Mouse (Mus musculus): ENCODE measurements around the gene Wnk1.

The Wnk1 gene

GRCm38 (mm10) chr6:119903081-119903789, 135.2 kb downstream of the Wnk1 start:
- no peak for DNase-seq (ENCODE audit: low spot score)

- peak; percentile 84 for DNase-seq (ENCODE audit: low spot score)
Observed at GRCm38 (mm10) chr6:119902204-119903080, 136.0 kb downstream of the Wnk1 start, which contains the start of gene Rad52. Gene Rad52, plus strand, starts transcription at chr6:119902698.

DNA sequence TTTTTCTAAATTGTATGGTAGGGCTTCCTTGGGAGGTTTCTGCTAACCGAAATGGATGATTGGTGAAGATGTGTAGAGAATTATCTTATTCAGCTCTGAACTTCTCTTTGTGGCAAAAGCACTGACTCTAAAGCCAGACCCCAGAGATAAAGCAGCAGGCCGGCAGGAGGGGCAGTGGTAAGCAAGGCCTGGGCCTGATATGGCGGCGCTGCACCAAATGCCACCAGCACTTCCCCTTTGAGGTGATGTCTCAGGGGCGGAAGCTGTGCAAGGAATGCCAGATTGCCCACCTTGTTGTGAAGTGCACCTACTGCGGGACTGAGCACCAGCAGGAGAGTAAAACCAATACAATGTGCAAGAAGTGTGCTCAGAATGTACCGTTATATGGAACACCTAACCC, 145.8 kb downstream of the Wnk1 start:
- DNase-seq (ENCODE audit: low spot score), result no peak

GRCm38 (mm10) chr6:119883151-119883550, 155.3 kb downstream of the Wnk1 start:
- no peak for DNase-seq (ENCODE audit: low spot score)
